Mouse (Mus musculus) forebrain, embryonic 11.5 days (tissue): ENCODE data around the gene Tmco3. TPM values are rescaled to one million over a fixed set of nuclear protein-coding genes. Genes with fewer than 3 reads are reported as not detected.
A peak's percentile ranks its signal among the peaks of the same experiment; 100 is the strongest.

Experiments used
- ATAC-seq: fragments of 200-750 bp; cut with Nextera tagmentation; replicated peaks from 2 replicates; pipeline ENCODE4 v1.8.0; 2017; ENCODE audit warnings: moderate TSS enrichment; ENCODE audit not compliant: low FRiP score
- DNase-seq: peaks from one replicate; pipeline ENCODE4 v3.0.0-alpha.2; 2017; ENCODE audit warnings: low spot score
- H3K27ac ChIP-seq: fragments of 300-500 bp; sonication (generic); 2 replicates; pipeline ENCODE4 v1.5.1; 2014; ENCODE audit warnings: low read depth, low read length
- H3K27me3 ChIP-seq: fragments of 300-500 bp; sonication (generic); 2 replicates; pipeline ENCODE4 v1.6.1; 2014; ENCODE audit warnings: mild to moderate bottlenecking, low read length, mixed read lengths; ENCODE audit not compliant: control insufficient read depth, insufficient read depth
- H3K36me3 ChIP-seq: fragments of 300-500 bp; sonication (generic); 2 replicates; pipeline ENCODE4 v1.6.1; 2014; ENCODE audit warnings: mild to moderate bottlenecking, low read length, moderate library complexity, mixed read lengths; ENCODE audit not compliant: control insufficient read depth, insufficient read depth
- H3K4me1 ChIP-seq: fragments of 300-500 bp; sonication (generic); replicated peaks from 2 replicates; pipeline ENCODE4 v1.6.1; 2014; ENCODE audit warnings: low read length, mixed read lengths; ENCODE audit not compliant: control insufficient read depth, insufficient read depth
- H3K4me2 ChIP-seq: fragments of 300-500 bp; sonication (generic); 2 replicates; pipeline ENCODE4 v1.6.1; 2014; ENCODE audit warnings: low read depth, mild to moderate bottlenecking, low read length, moderate library complexity, mixed read lengths; ENCODE audit not compliant: severe bottlenecking
- H3K4me3 ChIP-seq: fragments of 300-500 bp; sonication (generic); 2 replicates; pipeline ENCODE4 v1.5.1; 2014; ENCODE audit warnings: low read depth, low read length
- H3K9ac ChIP-seq: fragments of 300-500 bp; sonication (generic); 2 replicates; pipeline ENCODE4 v1.6.1; 2014; ENCODE audit warnings: low read length
- H3K9me3 ChIP-seq: fragments of 300-500 bp; sonication (generic); 2 replicates; pipeline ENCODE4 v1.6.1; 2016; ENCODE audit warnings: low read length, mixed read lengths; ENCODE audit not compliant: control insufficient read depth
- WGBS: fragments of 180-500 bp; shearing (Covaris S2); extraction: QIAGEN DNeasy Blood & Tissue Kit; methylation state at CpG from one replicate; pipeline ENCODE4 v1.1.7; 2014; 5-methylcytosine and 5-hydroxymethylcytosine counted together
- polyA plus RNA-seq: library from polyadenylated mRNA; unstranded; fragments of >200 nt; fragmentation: Nextera tagmentation; extraction: Ambion mirVana; gene quantifications from 2 replicates; pipeline ENCODE4 v1.2.1, GENCODE M21; 2014

Gene Tmco3
- polyA plus RNA-seq, 1 experiment from 2014 or later = 40.0 TPM

DNA sequence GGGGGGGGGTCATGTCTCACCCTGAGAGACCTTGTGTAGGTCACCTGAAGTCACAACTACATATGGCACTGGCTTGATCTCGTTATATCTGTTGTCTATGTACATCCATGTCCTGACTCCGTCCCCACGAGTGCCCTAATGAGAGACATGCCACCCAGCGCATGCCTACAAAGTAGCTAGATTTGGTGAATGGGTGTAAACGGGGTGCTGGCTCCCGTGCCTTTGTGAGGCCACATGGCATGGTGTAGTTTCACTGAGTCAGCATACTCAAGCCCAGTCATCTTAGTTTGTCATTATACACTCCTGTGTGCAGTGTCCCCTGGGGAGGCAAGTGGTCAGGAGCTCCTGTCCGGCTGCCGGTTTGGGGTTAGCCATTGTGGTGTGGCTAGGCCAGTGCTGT lies 52.7 kb downstream of the Tmco3 start:
- Histone ChIP-seq H3K4me3 (peak overlapping the region; percentile 95; the same call in 1 of the 2 replicates), H3K9me3 (no peaks in the 10 kb centered on the region), H3K4me2 (peak overlapping the region; percentile 79; the same call in 1 of the 2 replicates), H3K36me3 (peaks cover 3% of the 10 kb centered on the region; the same call in 1 of the 2 replicates), H3K4me1 (peaks cover 4% of the 10 kb centered on the region; the same call in 1 of the 2 replicates), H3K27ac (no peak overlapping the region), H3K27me3 (no peaks in the 10 kb centered on the region), H3K9ac (peak overlapping the region; percentile 96; the same call in 1 of the 2 replicates)
- WGBS = 89% methylated on average over 8 of the region's 8 CpGs
- no peak for ATAC-seq
- no peak for DNase-seq

DNA sequence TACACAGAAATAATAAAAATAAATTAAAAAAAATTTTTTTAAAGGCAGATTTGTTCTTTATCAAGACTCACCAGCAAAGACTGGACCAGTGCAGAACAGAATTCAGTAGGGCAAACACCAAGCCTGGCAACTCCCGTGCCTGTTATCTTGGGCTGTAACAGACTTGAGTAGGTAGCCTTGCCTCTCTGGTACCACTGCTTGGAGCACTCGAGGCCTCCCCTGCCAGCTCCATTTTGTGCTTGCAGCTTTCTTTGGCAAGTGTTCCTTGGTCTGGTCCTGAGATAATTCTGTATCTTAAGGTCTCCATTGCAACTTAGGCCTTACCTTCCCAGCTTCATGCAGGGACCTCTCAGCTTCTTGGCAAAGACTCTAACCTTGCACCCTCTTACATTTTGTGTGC lies 54.4 kb downstream of the Tmco3 start:
- no peak for ATAC-seq
- 79% methylated on average over 2 of the region's 2 CpGs for WGBS
- H3K4me3 ChIP-seq = no peak overlapping the region
- no peaks in the 10 kb centered on the region for H3K27me3 ChIP-seq
- peaks cover 9% of the 10 kb centered on the region for H3K36me3 ChIP-seq
- peaks cover 4% of the 10 kb centered on the region; the same call in 1 of the 2 replicates for H3K4me1 ChIP-seq
- no peak overlapping the region for H3K4me2 ChIP-seq
- H3K9me3 ChIP-seq = no peaks in the 10 kb centered on the region
- H3K27ac ChIP-seq = no peak overlapping the region
- DNase-seq = no peak
- no peak overlapping the region for H3K9ac ChIP-seq

- Histone ChIP-seq H3K4me2 (no peak overlapping the region), H3K4me1 (peaks cover 1% of the 10 kb centered on the region; the same call in 1 of the 2 replicates), H3K4me3 (no peak overlapping the region), H3K27ac (no peak overlapping the region), H3K9ac (no peak overlapping the region), H3K9me3 (no peaks in the 10 kb centered on the region), H3K36me3 (peaks cover 9% of the 10 kb centered on the region), H3K27me3 (no peaks in the 10 kb centered on the region)
- WGBS = 94% methylated on average over 4 of the region's 4 CpGs
- ATAC-seq (no peak), DNase-seq (no peak)
These were observed 55.1 kb downstream of the Tmco3 start for GRCm38 (mm10) chr8:13343134-13343533.

DNA sequence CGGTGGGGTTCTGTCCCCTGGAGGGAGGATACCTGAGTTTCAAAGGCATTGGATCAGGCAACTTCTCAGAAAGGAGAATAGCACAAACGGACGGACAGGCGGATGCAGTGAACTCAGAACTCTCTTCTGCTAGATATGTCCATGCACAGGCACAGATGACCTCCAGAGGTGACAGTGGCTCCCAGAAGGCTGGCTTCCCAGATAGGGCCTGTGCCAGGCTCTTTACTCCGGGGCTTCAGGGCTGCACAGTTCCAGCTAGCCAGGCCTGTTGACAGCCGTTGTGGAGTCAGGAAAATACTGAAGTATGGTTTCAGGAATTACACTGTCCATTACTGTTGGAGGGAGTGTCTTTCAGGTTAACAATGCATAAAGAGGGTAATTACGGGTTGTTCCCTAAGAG lies 62.1 kb downstream of the Tmco3 start:
- no peaks in the 10 kb centered on the region for H3K9me3 ChIP-seq
- DNase-seq (no peak), ATAC-seq (no peak)
- H3K4me1 ChIP-seq = no peaks in the 10 kb centered on the region
- no peak overlapping the region for H3K4me2 ChIP-seq
- peaks cover 13% of the 10 kb centered on the region for H3K36me3 ChIP-seq
- 93% methylated on average over 7 of the region's 7 CpGs for whole genome bisulfite sequencing
- H3K27ac ChIP-seq = no peak overlapping the region
- H3K9ac ChIP-seq = no peak overlapping the region
- H3K27me3 ChIP-seq = no peaks in the 10 kb centered on the region
- H3K4me3 ChIP-seq = no peak overlapping the region

- H3K4me3 ChIP-seq = no peak overlapping the region
- H3K9me3 ChIP-seq = no peaks in the 10 kb centered on the region
- H3K4me1 ChIP-seq = no peaks in the 10 kb centered on the region
- no peak overlapping the region for H3K4me2 ChIP-seq
- no peak overlapping the region for H3K9ac ChIP-seq
- DNase-seq (no peak), ATAC-seq (no peak)
- peaks cover 17% of the 10 kb centered on the region for H3K36me3 ChIP-seq
- 91% methylated on average over 5 of the region's 5 CpGs for WGBS
- no peaks in the 10 kb centered on the region for H3K27me3 ChIP-seq
- H3K27ac ChIP-seq = no peak overlapping the region
These were observed 63.6 kb downstream of the Tmco3 start for GRCm38 (mm10) chr8:13351593-13351992.

DNA sequence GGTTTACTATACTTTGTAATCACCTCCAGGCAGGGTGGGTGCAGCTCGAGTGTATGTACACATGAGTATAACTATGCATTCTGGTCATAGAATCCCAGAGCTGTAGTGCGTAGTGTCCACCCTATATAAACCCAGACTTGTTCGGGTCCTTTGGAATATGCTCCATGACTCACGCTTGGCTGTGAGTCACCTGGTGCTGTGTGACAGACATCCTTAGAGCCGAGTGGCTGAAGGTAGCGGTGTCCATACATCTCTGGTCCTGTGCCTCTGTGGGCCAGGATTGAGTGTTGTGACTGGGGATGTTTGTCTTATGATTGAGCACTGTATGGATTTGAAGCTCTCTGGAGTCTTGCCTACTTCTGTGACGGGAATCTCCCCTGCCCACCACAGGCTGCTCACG lies 64.6 kb downstream of the Tmco3 start:
- no peak for ATAC-seq
- Histone ChIP-seq H3K9ac (no peak overlapping the region), H3K9me3 (no peaks in the 10 kb centered on the region), H3K4me3 (no peak overlapping the region), H3K4me2 (no peak overlapping the region), H3K27me3 (no peaks in the 10 kb centered on the region), H3K4me1 (no peaks in the 10 kb centered on the region), H3K36me3 (peaks cover 21% of the 10 kb centered on the region), H3K27ac (no peak overlapping the region)
- DNase-seq = no peak
- 94% methylated on average over 8 of the region's 8 CpGs for WGBS

DNA sequence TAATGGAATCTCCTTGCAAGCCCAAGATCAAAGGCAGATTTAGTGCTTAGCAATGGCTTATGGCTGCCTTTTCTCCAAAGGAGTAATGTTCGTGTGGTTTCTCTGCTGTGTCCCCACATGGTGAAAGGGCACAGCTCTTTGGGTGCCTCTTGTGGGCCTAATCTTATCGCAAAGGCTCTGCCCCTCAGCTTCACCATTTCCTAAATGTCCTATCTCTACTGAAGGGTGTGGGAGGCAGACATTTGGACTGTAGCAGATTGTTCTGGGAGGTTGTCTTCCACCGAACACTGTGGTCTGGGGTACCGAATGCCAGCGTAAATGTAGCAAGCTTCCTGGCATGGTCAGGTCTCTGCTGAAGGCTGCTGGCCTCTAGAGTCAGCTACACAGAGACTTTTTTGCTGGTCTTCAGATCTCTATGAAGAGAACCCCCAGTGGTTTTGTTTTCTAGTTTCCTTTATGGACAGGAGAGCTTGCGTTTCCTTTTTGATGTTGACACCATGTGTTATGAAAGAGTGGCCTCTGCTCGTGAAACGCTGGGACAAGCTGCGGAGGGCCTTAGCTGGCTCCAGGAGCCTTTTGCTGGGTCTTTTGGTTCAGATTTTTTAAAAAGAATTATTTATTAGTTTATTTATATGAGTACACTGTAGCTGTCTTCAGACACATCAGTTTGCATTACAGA lies 65.3 kb downstream of the Tmco3 start:
- H3K4me1 ChIP-seq = no peaks in the 10 kb centered on the region
- no peaks in the 10 kb centered on the region for H3K27me3 ChIP-seq
- no peak overlapping the region for H3K9ac ChIP-seq
- no peak overlapping the region for H3K4me3 ChIP-seq
- no peak overlapping the region for H3K27ac ChIP-seq
- H3K9me3 ChIP-seq = no peaks in the 10 kb centered on the region
- no peak overlapping the region for H3K4me2 ChIP-seq
- peaks cover 27% of the 10 kb centered on the region for H3K36me3 ChIP-seq
- 89% methylated on average over 9 of the region's 9 CpGs for WGBS
- DNase-seq (no peak), ATAC-seq (no peak)

DNA sequence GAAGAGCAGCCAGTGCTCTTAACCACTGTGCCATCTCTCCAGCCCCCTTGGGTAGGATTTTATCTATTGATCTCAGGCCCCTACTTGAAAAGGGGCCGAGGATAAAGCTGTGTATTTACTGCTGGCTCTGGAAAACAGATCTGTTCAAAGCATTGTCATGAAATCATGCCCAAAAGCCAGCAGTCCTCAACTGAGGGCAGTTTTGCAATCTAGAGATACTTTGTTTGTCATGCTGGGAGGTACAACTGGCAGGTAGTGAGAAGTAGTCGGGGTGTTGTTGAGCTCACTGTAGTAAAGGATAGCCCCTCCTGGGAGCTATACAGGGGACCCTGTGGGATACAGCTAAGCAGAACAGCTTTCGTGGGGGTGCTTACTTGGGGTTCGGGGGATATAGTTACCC lies 65.9 kb downstream of the Tmco3 start:
- no peak overlapping the region for H3K9ac ChIP-seq
- ATAC-seq (no peak), DNase-seq (no peak)
- H3K9me3 ChIP-seq = no peaks in the 10 kb centered on the region
- H3K4me2 ChIP-seq = no peak overlapping the region
- H3K36me3 ChIP-seq = peaks cover 33% of the 10 kb centered on the region
- H3K4me1 ChIP-seq = no peaks in the 10 kb centered on the region
- H3K27ac ChIP-seq = no peak overlapping the region
- no peaks in the 10 kb centered on the region for H3K27me3 ChIP-seq
- 85% methylated on average over 4 of the region's 4 CpGs for WGBS
- no peak overlapping the region for H3K4me3 ChIP-seq

DNA sequence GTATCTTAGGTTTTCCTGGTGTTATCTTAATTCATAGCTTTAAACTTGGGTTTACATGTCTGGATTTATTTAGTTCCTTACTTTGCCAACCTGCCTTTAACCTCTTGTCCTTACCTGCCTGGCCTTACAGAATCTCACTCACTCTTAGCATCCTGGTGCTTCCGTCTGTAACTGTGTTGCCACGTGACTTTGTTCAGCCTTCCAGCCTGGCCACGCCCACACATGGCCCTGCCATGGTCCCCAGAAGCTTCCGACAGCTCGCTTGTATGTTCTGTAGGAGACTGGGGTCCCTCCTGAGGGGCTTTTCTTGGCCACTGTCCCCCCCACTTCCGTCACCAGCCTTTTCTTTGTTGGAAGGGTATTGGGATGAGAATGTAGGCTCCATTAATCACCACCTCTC lies 68.2 kb downstream of the Tmco3 start:
- H3K27ac ChIP-seq = no peak overlapping the region
- H3K9ac ChIP-seq = no peak overlapping the region
- H3K36me3 ChIP-seq = peaks cover 41% of the 10 kb centered on the region
- no peak overlapping the region for H3K4me3 ChIP-seq
- no peak overlapping the region for H3K4me2 ChIP-seq
- WGBS = 83% methylated on average over 6 of the region's 6 CpGs
- no peaks in the 10 kb centered on the region for H3K9me3 ChIP-seq
- H3K27me3 ChIP-seq = no peaks in the 10 kb centered on the region
- DNase-seq = no peak
- ATAC-seq = no peak
- H3K4me1 ChIP-seq = no peaks in the 10 kb centered on the region
